Mouse (Mus musculus) hindbrain, postnatal 0 days (tissue): ENCODE data around the gene Pold1. TPM values are rescaled to one million over a fixed set of nuclear protein-coding genes. Genes with fewer than 3 reads are reported as not detected.

Experiments used
- ATAC-seq: fragments of 200-750 bp; cut with Nextera tagmentation; 2 replicates; pipeline ENCODE4 v1.8.0; 2017; ENCODE audit warnings: mild to moderate bottlenecking, moderate TSS enrichment, moderate library complexity
- DNase-seq: peaks from one replicate; pipeline ENCODE4 v3.0.0-alpha.2; 2015; ENCODE audit warnings: low spot score
- H3K27ac ChIP-seq: fragments of 300-500 bp; sonication (generic); 2 replicates; pipeline ENCODE4 v1.5.1; 2014; ENCODE audit warnings: mild to moderate bottlenecking
- H3K27me3 ChIP-seq: fragments of 300-500 bp; sonication (generic); 2 replicates; pipeline ENCODE4 v1.6.1; 2014; ENCODE audit warnings: low read length, mixed read lengths; ENCODE audit not compliant: insufficient read depth
- H3K36me3 ChIP-seq: fragments of 300-500 bp; sonication (generic); 2 replicates; pipeline ENCODE4 v1.6.1; 2014; ENCODE audit warnings: low read length, mixed read lengths; ENCODE audit not compliant: insufficient read depth
- H3K4me1 ChIP-seq: fragments of 300-500 bp; sonication (generic); 2 replicates; pipeline ENCODE4 v1.6.1; 2014; ENCODE audit warnings: antibody characterized with exemption, low read length, mixed read lengths; ENCODE audit not compliant: insufficient read depth
- H3K4me2 ChIP-seq: fragments of 300-500 bp; sonication (generic); 2 replicates; pipeline ENCODE4 v1.6.1; 2014; ENCODE audit warnings: low read depth, mild to moderate bottlenecking, low read length, moderate library complexity, mixed read lengths
- H3K4me3 ChIP-seq: fragments of 300-500 bp; sonication (generic); 2 replicates; pipeline ENCODE4 v1.5.1; 2014; ENCODE audit warnings: low read length
- H3K9ac ChIP-seq: fragments of 300-500 bp; sonication (generic); replicated peaks from 2 replicates; pipeline ENCODE4 v1.6.1; 2014; ENCODE audit warnings: mild to moderate bottlenecking, low read length, moderate library complexity, mixed read lengths
- H3K9me3 ChIP-seq: fragments of 300-500 bp; sonication (generic); 2 replicates; pipeline ENCODE4 v1.6.1; 2016; ENCODE audit warnings: low read length, mixed read lengths
- CTCF ChIP-seq: IDR thresholded peaks from 2 replicates; pipeline ENCODE4 v1.5.1; 2016; ENCODE audit warnings: antibody characterized with exemption, control low read depth, low read depth
- WGBS: fragments of 180-500 bp; shearing (Covaris S2); extraction: QIAGEN DNeasy Blood & Tissue Kit; methylation state at CpG from one replicate; pipeline ENCODE4 v1.1.7; 2014; 5-methylcytosine and 5-hydroxymethylcytosine counted together
- polyA plus RNA-seq: library from polyadenylated mRNA; unstranded; fragments of >200 nt; fragmentation: Nextera tagmentation; extraction: Ambion mirVana; gene quantifications from 2 replicates; pipeline ENCODE4 v1.2.1, GENCODE M21; 2015
- total RNA-seq: library from RNA; depleted of rRNA; stranded (reverse); fragments of >200 nt; gene quantifications from 2 replicates; pipeline ENCODE4 v1.2.3, GENCODE M21; 2014

Pold1 gene
- total and polyA plus RNA-seq, 2 experiments from 2014 or later = 18.7 to 30.0 TPM

DNA sequence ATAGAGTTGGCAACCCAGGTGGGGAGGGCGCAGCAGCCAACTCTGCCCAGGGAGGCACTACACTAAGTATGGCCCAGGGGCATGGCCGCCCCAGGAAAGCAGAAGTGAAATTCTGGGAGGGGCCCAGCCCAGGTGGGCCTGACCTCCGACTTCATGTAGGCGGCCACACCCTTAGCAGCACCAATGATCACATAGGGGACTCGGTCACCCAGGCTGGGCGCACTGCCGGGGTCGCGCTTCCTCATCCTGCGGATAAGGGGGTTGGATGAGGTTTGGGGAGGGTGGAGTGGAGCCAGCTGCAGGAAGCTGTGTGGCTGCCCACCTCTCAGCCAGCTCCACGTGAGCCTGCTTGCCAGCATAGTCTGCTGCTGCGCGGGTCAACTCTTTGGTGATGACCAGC lies 14.4 kb downstream of the Pold1 start:
- no peaks in the 10 kb centered on the region for H3K4me1 ChIP-seq

DNA sequence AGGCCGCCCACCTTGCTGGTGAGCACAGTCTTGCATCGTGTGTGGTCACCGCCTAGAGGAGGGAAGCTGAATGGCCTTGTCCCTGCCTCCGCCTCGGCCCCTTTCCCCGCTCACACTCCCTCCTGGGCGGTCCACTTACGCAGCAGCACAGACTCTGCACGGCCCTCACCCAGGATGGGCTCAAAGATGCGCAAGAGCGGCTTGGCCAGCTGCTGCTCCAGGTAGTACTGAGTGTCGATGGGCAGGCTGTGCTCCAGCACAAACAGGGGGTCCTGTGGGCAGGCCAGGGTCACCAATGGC lies 15.0 kb downstream of the Pold1 start:
- H3K9ac ChIP-seq = no peak overlapping the region
- no peak for ATAC-seq

More for the DNA sequence above, 14.4 kb downstream of the Pold1 start:
- 93% methylated on average over 13 of the region's 13 CpGs for WGBS
- peaks cover 10% of the 10 kb centered on the region for H3K36me3 ChIP-seq
- H3K27ac ChIP-seq = no peak overlapping the region
- H3K9me3 ChIP-seq = no peaks in the 10 kb centered on the region
- DNase-seq (no peak), ATAC-seq (no peak)
- no peak overlapping the region for H3K9ac ChIP-seq
- no peak overlapping the region for H3K4me3 ChIP-seq
- no peaks in the 10 kb centered on the region for H3K27me3 ChIP-seq
- H3K4me2 ChIP-seq = no peak overlapping the region
- no peak for TF ChIP-seq CTCF

DNA sequence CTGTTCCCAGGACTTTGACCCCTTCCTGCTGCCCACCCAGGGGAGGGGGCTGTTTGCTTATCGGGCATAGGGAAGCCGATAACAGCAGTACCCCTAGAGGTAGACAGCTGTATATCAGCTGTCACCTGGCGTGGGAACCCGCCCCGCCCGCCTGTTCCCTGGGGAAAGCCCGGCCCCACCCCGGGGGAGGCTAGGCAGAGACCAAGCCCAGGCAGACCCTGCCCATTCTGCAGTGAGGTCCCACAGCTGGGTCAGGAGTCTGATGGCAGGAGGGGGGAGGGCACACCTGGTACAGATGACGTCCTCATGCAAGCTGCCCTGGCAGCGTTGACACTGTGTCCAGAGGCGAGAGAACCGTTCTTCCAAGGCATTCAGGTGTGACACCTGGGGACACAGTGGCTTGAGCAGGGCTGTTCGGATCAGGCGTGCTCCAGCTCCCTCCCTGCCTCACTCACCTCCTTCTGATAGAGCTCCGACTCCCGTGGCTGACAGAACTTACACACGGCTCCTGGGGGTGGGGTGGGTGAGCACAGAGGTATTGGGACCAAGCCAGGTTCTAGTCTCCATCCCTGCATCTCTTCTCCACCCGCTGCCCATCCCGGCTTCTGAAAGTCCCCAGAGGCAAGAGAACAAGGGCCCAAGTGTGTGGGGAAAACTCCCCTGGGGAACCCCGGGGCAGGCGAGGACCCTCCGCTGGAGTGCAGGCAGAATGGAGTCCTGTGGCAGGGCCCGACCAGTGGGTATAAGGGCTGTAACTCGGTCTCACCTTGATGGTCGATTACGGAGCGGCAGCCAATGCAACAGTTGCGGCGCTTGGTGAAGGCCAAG lies 15.5 kb downstream of the Pold1 start:
- Histone ChIP-seq H3K27me3 (no peaks in the 10 kb centered on the region), H3K4me3 (no peak overlapping the region), H3K27ac (no peak overlapping the region), H3K9ac (no peak overlapping the region), H3K9me3 (no peaks in the 10 kb centered on the region), H3K36me3 (peaks cover 1% of the 10 kb centered on the region; the same call in 1 of the 2 replicates), H3K4me1 (peaks cover 3% of the 10 kb centered on the region; the same call in 1 of the 2 replicates), H3K4me2 (no peak overlapping the region)
- DNase-seq = no peak
- ATAC-seq = no peak
- TF ChIP-seq CTCF = no peak
- 90% methylated on average over 29 of the region's 29 CpGs for WGBS

More for the DNA sequence above, 15.0 kb downstream of the Pold1 start:
- Histone ChIP-seq H3K9me3 (no peaks in the 10 kb centered on the region), H3K4me1 (no peaks in the 10 kb centered on the region), H3K4me3 (no peak overlapping the region), H3K4me2 (no peak overlapping the region), H3K27ac (no peak overlapping the region), H3K36me3 (peaks cover 7% of the 10 kb centered on the region), H3K27me3 (no peaks in the 10 kb centered on the region)
- DNase-seq = no peak
- 82% methylated on average over 12 of the region's 12 CpGs for WGBS
- TF ChIP-seq CTCF = no peak

DNA sequence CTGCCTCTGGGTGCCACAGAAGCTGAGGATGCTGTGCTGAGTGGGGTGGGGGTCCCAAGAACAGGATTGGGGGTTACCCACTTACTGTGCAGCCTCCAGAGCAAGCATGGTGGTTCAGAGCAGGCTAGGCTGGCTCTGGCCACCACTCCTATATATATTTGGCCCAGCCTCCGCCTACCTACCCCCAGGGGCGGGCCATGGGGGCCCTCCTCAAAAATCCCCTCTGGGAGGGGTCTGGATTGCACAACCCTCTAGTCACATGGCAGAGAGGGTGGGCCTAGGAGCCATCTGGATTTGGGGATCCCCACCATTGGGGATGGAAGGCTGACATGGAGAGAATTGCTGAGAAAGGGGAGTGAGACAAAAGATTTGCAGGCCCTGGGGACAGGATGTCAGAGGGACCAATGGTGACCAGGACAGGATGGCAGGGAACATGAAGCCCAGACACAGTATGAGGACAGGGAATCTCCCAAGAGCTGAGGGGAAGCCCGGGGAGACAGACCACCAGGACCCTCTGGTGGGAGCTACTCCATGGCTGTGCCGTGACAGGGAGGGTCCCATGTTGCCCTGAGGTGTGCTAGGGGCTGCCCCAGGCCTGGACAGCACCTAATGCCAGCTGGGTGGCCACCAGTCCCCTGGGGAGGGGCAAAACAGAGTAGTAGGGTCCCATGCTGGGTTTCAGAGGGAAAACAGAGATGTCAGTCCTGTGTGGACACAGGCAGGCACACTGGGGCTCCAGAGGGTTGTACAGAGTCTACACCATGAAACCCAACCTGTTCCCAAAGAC lies 16.5 kb downstream of the Pold1 start, which contains the start of gene Spib:
Gene Spib, minus strand, starts transcription at position 126 of the 787 bp plus-strand sequence.
- DNase-seq (no peak), ATAC-seq (no peak)
- no peak within 1 kb of the TSS for H3K27ac ChIP-seq
- H3K9ac ChIP-seq = no peak within 1 kb of the TSS; the same call in 1 of the 2 replicates
- no peak within 1 kb of the TSS for H3K4me2 ChIP-seq
- H3K4me3 ChIP-seq = no peak within 1 kb of the TSS
- WGBS = 72% methylated on average over 4 of the region's 4 CpGs
- no peaks in the 10 kb centered on the region for H3K27me3 ChIP-seq
- peaks cover 8% of the 10 kb centered on the region; the same call in 1 of the 2 replicates for H3K4me1 ChIP-seq
- no peak for TF ChIP-seq CTCF
- H3K36me3 ChIP-seq = no peaks in the 10 kb centered on the region
- H3K9me3 ChIP-seq = no peaks in the 10 kb centered on the region

DNA sequence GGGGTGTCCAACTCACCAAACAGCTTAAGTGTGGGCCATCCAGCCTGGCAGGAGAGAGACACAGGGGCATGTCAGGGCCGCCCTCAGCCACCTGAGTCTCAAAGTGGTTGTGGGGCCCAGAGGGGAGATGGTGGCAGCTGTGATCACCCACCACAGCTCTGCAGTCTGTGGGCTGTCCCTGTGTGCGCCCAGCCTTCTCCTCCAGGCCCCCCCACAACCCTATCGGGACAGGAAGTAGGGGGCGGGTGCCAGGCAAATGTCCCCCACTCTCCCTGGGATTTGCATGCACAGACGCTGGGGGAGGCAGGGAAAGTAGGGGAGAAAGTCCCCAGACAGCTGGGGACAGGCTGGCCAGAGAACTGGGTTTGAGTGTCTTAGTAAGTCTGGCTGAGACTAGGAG lies 17.4 kb downstream of the Pold1 start:
- 52% methylated on average over 5 of the region's 5 CpGs for WGBS
- no peak for TF ChIP-seq CTCF
- Histone ChIP-seq H3K27ac (no peak overlapping the region), H3K4me1 (peaks cover 8% of the 10 kb centered on the region; the same call in 1 of the 2 replicates), H3K36me3 (no peaks in the 10 kb centered on the region), H3K9ac (no peak overlapping the region), H3K9me3 (no peaks in the 10 kb centered on the region), H3K4me2 (no peak overlapping the region), H3K4me3 (no peak overlapping the region), H3K27me3 (no peaks in the 10 kb centered on the region)
- ATAC-seq (no peak), DNase-seq (no peak)

DNA sequence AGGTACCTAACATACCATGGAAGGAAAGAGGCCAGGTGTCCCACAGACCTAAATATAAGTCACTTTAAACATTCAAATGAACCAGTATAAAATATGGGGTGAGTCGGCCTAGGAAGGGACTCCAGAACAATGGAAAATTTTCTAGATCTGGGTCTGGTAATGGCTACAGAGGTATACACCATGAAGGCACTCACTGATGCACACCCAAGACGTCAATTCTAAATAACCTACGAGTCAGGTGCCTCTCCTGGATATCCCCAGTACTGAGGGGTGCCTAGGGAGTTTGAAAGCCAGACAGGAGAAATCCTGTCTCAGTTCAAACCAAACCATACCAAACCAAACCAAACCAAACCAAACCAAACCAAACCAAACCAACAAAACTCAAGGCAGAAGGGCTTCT lies 18.1 kb downstream of the Pold1 start:
- ATAC-seq (no peak), DNase-seq (no peak)
- no peak overlapping the region for H3K9ac ChIP-seq
- H3K27ac ChIP-seq = no peak overlapping the region
- peaks cover 8% of the 10 kb centered on the region; the same call in 1 of the 2 replicates for H3K4me1 ChIP-seq
- 81% methylated on average over 3 of the region's 3 CpGs for WGBS
- H3K27me3 ChIP-seq = no peaks in the 10 kb centered on the region
- no peaks in the 10 kb centered on the region for H3K9me3 ChIP-seq
- no peak overlapping the region for H3K4me3 ChIP-seq
- no peak overlapping the region for H3K4me2 ChIP-seq
- TF ChIP-seq CTCF = no peak
- H3K36me3 ChIP-seq = no peaks in the 10 kb centered on the region
